Mouse (Mus musculus): ENCODE data around the gene Gucd1. TPM values are rescaled to one million over a fixed set of nuclear protein-coding genes. Genes with fewer than 3 reads are reported as not detected.
"Not testable (repeated sequence)": the region's sequence is repeated elsewhere in the genome, so short reads cannot be mapped to it uniquely, and the experiment has no call there.

Gene Gucd1
- total RNA-seq (2012; rRNA removed), result 11.5 and 15.6 TPM in 2 replicates

GRCm38 (mm10) chr10:75517758-75518143 lies at the start of gene Gucd1:
Gucd1 (minus strand) TSS chr10:75517972.
- peaks cover 27% of the 10 kb centered on the region for H3K36me3 ChIP-seq (ENCODE audit: control insufficient read depth, insufficient read depth, low read length, poor library complexity, severe bottlenecking)
- no peaks in the 10 kb centered on the region for H3K9me3 ChIP-seq (ENCODE audit: control insufficient read depth, insufficient read depth, low read depth, low read length)
- peak; percentile 90 for TF ChIP-seq HCFC1 (IDR thresholded peaks at IDR 0.05; ENCODE audit: borderline replicate concordance, insufficient read depth, low read length)
- no peak for TF ChIP-seq ZC3H11A (IDR thresholded peaks at IDR 0.05; ENCODE audit: borderline replicate concordance, low read depth, low read length)
- no peak for TF ChIP-seq MAFK (IDR thresholded peaks at IDR 0.05; ENCODE audit: insufficient read depth, low read depth, low read length)
- TF ChIP-seq CHD2 (IDR thresholded peaks at IDR 0.05; ENCODE audit: low read depth, low read length), result peak; percentile 67; the same call in 1 of the 2 replicates
- TF ChIP-seq ZNF384 (IDR thresholded peaks at IDR 0.05; ENCODE audit: low read depth, low read length), result no peak
- H3K4me1 ChIP-seq (ENCODE audit: control insufficient read depth in 2 of 2, insufficient read depth in 2 of 2, low read length in 2 of 2, poor library complexity in 1 of 2), result peaks cover 2 to 7% of the 10 kb centered on the region in 2 experiments; a peak in 2 of 4 replicates
- peak within 1 kb of the TSS; percentile 82 for H3K27ac ChIP-seq (ENCODE audit: insufficient read depth, low read depth, low read length, poor library complexity, severe bottlenecking)
- peak; percentile 97 for DNase-seq (ENCODE audit: low read depth, low spot score)
- H3K9ac ChIP-seq (ENCODE audit: insufficient read depth, low read depth, low read length, poor library complexity, severe bottlenecking), result peak within 1 kb of the TSS; percentile 96
- in situ Hi-C loops (cut with MboI; ENCODE audit: low sequenced_read_pairs in 2 of 2, unreplicated experiment in 2 of 2), result no loop called here
- H3K4me3 ChIP-seq (ENCODE audit: insufficient read depth in 1 of 2, low read depth in 1 of 2, low read length in 2 of 2, poor library complexity in 1 of 2, severe bottlenecking in 1 of 2), result peak within 1 kb of the TSS; percentile 90 to 92

- H3K9me3 ChIP-seq (ENCODE audit: control insufficient read depth, insufficient read depth, low read depth, low read length); H3K4me3 ChIP-seq (ENCODE audit: insufficient read depth in 1 of 2, low read depth in 1 of 2, low read length in 2 of 2, poor library complexity in 1 of 2, severe bottlenecking in 1 of 2); H3K36me3 ChIP-seq (ENCODE audit: control insufficient read depth, insufficient read depth, low read length, poor library complexity, severe bottlenecking); DNase-seq (ENCODE audit: low read depth, low spot score); H3K9ac ChIP-seq (ENCODE audit: insufficient read depth, low read depth, low read length, poor library complexity, severe bottlenecking); in situ Hi-C loops (cut with MboI; ENCODE audit: low sequenced_read_pairs in 2 of 2, unreplicated experiment in 2 of 2); H3K27ac ChIP-seq (ENCODE audit: insufficient read depth, low read depth, low read length, poor library complexity, severe bottlenecking): not testable (repeated sequence)
- TF ChIP-seq ZNF384 (IDR thresholded peaks at IDR 0.05; ENCODE audit: low read depth, low read length) (0 out of 2 replicates have a peak, but pooled peaks have one; percentile 11), MAFK (IDR thresholded peaks at IDR 0.05; ENCODE audit: insufficient read depth, low read depth, low read length) (peak; percentile 72)
- peaks cover 12 to 28% of the 10 kb centered on the region in 2 experiments; a peak in 3 of 4 replicates for H3K4me1 ChIP-seq (ENCODE audit: control insufficient read depth in 2 of 2, insufficient read depth in 2 of 2, low read length in 2 of 2, poor library complexity in 1 of 2)
Measured at GRCm38 (mm10) chr10:75566765-75567164, 49.0 kb upstream of the Gucd1 start.

- no peak for DNase-seq (ENCODE audit: low read depth, low spot score)
- H3K27ac ChIP-seq (ENCODE audit: insufficient read depth, low read depth, low read length, poor library complexity, severe bottlenecking), result no peak overlapping the region
- no peak overlapping the region for H3K4me3 ChIP-seq (ENCODE audit: insufficient read depth in 1 of 2, low read depth in 1 of 2, low read length in 2 of 2, poor library complexity in 1 of 2, severe bottlenecking in 1 of 2)
- no peaks in the 10 kb centered on the region for H3K9me3 ChIP-seq (ENCODE audit: control insufficient read depth, insufficient read depth, low read depth, low read length)
- TF ChIP-seq ZC3H11A (IDR thresholded peaks at IDR 0.05; ENCODE audit: borderline replicate concordance, low read depth, low read length) (no peak), MAFK (IDR thresholded peaks at IDR 0.05; ENCODE audit: insufficient read depth, low read depth, low read length) (no peak), CHD2 (IDR thresholded peaks at IDR 0.05; ENCODE audit: low read depth, low read length) (no peak), HCFC1 (IDR thresholded peaks at IDR 0.05; ENCODE audit: borderline replicate concordance, insufficient read depth, low read length) (no peak), ZNF384 (IDR thresholded peaks at IDR 0.05; ENCODE audit: low read depth, low read length) (no peak)
- H3K9ac ChIP-seq (ENCODE audit: insufficient read depth, low read depth, low read length, poor library complexity, severe bottlenecking), result no peak overlapping the region
- in situ Hi-C loops (cut with MboI; ENCODE audit: low sequenced_read_pairs in 2 of 2, unreplicated experiment in 2 of 2), result no loop called here
- H3K4me1 ChIP-seq (ENCODE audit: control insufficient read depth in 2 of 2, insufficient read depth in 2 of 2, low read length in 2 of 2, poor library complexity in 1 of 2), result peaks cover 12 to 26% of the 10 kb centered on the region in 2 experiments; a peak in 3 of 4 replicates
- H3K36me3 ChIP-seq (ENCODE audit: control insufficient read depth, insufficient read depth, low read length, poor library complexity, severe bottlenecking), result no peaks in the 10 kb centered on the region
Measured at GRCm38 (mm10) chr10:75566321-75566720, 48.5 kb upstream of the Gucd1 start.

- Histone ChIP-seq H3K36me3 (ENCODE audit: control insufficient read depth, insufficient read depth, low read length, poor library complexity, severe bottlenecking) (no peaks in the 10 kb centered on the region), H3K4me3 (ENCODE audit: insufficient read depth in 1 of 2, low read depth in 1 of 2, low read length in 2 of 2, poor library complexity in 1 of 2, severe bottlenecking in 1 of 2) (no peak overlapping the region), H3K9ac (ENCODE audit: insufficient read depth, low read depth, low read length, poor library complexity, severe bottlenecking) (no peak overlapping the region), H3K27ac (ENCODE audit: insufficient read depth, low read depth, low read length, poor library complexity, severe bottlenecking) (no peak overlapping the region), H3K9me3 (ENCODE audit: control insufficient read depth, insufficient read depth, low read depth, low read length) (no peaks in the 10 kb centered on the region), H3K4me1 (ENCODE audit: control insufficient read depth in 2 of 2, insufficient read depth in 2 of 2, low read length in 2 of 2, poor library complexity in 1 of 2) (peaks cover 12 to 26% of the 10 kb centered on the region in 2 experiments; a peak in 3 of 4 replicates)
- in situ Hi-C loops (cut with MboI; ENCODE audit: low sequenced_read_pairs in 2 of 2, unreplicated experiment in 2 of 2), result no loop called here
- no peak for DNase-seq (ENCODE audit: low read depth, low spot score)
- TF ChIP-seq MAFK (IDR thresholded peaks at IDR 0.05; ENCODE audit: insufficient read depth, low read depth, low read length) (no peak), ZC3H11A (IDR thresholded peaks at IDR 0.05; ENCODE audit: borderline replicate concordance, low read depth, low read length) (no peak), CHD2 (IDR thresholded peaks at IDR 0.05; ENCODE audit: low read depth, low read length) (no peak), ZNF384 (IDR thresholded peaks at IDR 0.05; ENCODE audit: low read depth, low read length) (no peak), HCFC1 (IDR thresholded peaks at IDR 0.05; ENCODE audit: borderline replicate concordance, insufficient read depth, low read length) (no peak)
Measured at GRCm38 (mm10) chr10:75565906-75566305, 48.1 kb upstream of the Gucd1 start.

GRCm38 (mm10) chr10:75565436-75565835 lies 47.7 kb upstream of the Gucd1 start:
- H3K27ac ChIP-seq (ENCODE audit: insufficient read depth, low read depth, low read length, poor library complexity, severe bottlenecking), result no peak overlapping the region
- TF ChIP-seq MAFK (IDR thresholded peaks at IDR 0.05; ENCODE audit: insufficient read depth, low read depth, low read length), result no peak
- no peak for TF ChIP-seq HCFC1 (IDR thresholded peaks at IDR 0.05; ENCODE audit: borderline replicate concordance, insufficient read depth, low read length)
- no peak for TF ChIP-seq CHD2 (IDR thresholded peaks at IDR 0.05; ENCODE audit: low read depth, low read length)
- TF ChIP-seq ZNF384 (IDR thresholded peaks at IDR 0.05; ENCODE audit: low read depth, low read length), result no peak
- TF ChIP-seq ZC3H11A (IDR thresholded peaks at IDR 0.05; ENCODE audit: borderline replicate concordance, low read depth, low read length), result no peak
- in situ Hi-C loops (cut with MboI; ENCODE audit: low sequenced_read_pairs in 2 of 2, unreplicated experiment in 2 of 2), result no loop called here

More at GRCm38 (mm10) chr10:75565436-75565835, 47.7 kb upstream of the Gucd1 start:
- no peaks in the 10 kb centered on the region for H3K36me3 ChIP-seq (ENCODE audit: control insufficient read depth, insufficient read depth, low read length, poor library complexity, severe bottlenecking)
- H3K9me3 ChIP-seq (ENCODE audit: control insufficient read depth, insufficient read depth, low read depth, low read length), result no peaks in the 10 kb centered on the region
- H3K9ac ChIP-seq (ENCODE audit: insufficient read depth, low read depth, low read length, poor library complexity, severe bottlenecking), result no peak overlapping the region
- H3K4me3 ChIP-seq (ENCODE audit: insufficient read depth in 1 of 2, low read depth in 1 of 2, low read length in 2 of 2, poor library complexity in 1 of 2, severe bottlenecking in 1 of 2), result peak overlapping the region in 1 of 2 experiments; percentile 17; a peak in 1 of 4 replicates
- H3K4me1 ChIP-seq (ENCODE audit: control insufficient read depth in 2 of 2, insufficient read depth in 2 of 2, low read length in 2 of 2, poor library complexity in 1 of 2), result peaks cover 12 to 26% of the 10 kb centered on the region in 2 experiments; a peak in 3 of 4 replicates
- DNase-seq (ENCODE audit: low read depth, low spot score), result no peak
